Mouse (Mus musculus) liver, embryonic 14.5 days (tissue): ENCODE data around the gene Snx7. TPM values are rescaled to one million over a fixed set of nuclear protein-coding genes. Genes with fewer than 3 reads are reported as not detected.

ENCODE experiments used
- ATAC-seq: fragments of 200-750 bp; cut with Nextera tagmentation; 2 replicates; pipeline ENCODE4 v1.8.0; 2017; ENCODE audit warnings: moderate number of reproducible peaks, mild to moderate bottlenecking, moderate library complexity; ENCODE audit not compliant: insufficient read depth
- DNase-seq, 3 experiments: peaks; one replicate each; pipeline ENCODE4 v3.0.0-alpha.2; 2012 to 2013; ENCODE audit warnings: low read depth in 3 of 3, low spot score in 3 of 3
- H3K27ac ChIP-seq: fragments of 300-500 bp; sonication (generic); 2 replicates; pipeline ENCODE4 v1.5.1; 2014; ENCODE audit warnings: moderate library complexity, mild to moderate bottlenecking, control low read depth, inconsistent platforms
- H3K27me3 ChIP-seq: fragments of 300-500 bp; sonication (generic); 2 replicates; pipeline ENCODE4 v1.6.1; 2014; ENCODE audit warnings: mild to moderate bottlenecking, low read length, moderate library complexity; ENCODE audit not compliant: control insufficient read depth, insufficient read depth
- H3K36me3 ChIP-seq: fragments of 300-500 bp; sonication (generic); replicated peaks from 2 replicates; pipeline ENCODE4 v1.6.1; 2014; ENCODE audit warnings: low read depth; ENCODE audit not compliant: control insufficient read depth, insufficient read depth
- H3K4me1 ChIP-seq, 2 experiments: fragments of 200-500 bp in 1 of 2; fragments of 300-500 bp in 1 of 2; sonication (generic) in 1 of 2; replicated peaks; 2 replicates each; pipeline ENCODE4 v1.6.1; 2012 to 2014; ENCODE audit warnings: antibody characterized with exemption in 1 of 2, inconsistent platforms in 1 of 2, low read length in 1 of 2; ENCODE audit not compliant: control insufficient read depth in 2 of 2, insufficient read depth in 2 of 2
- H3K4me2 ChIP-seq: fragments of 300-500 bp; sonication (generic); 2 replicates; pipeline ENCODE4 v1.6.1; 2014; ENCODE audit warnings: low read depth, mild to moderate bottlenecking, control low read depth, moderate library complexity
- H3K4me3 ChIP-seq, 2 experiments: fragments of 200-500 bp in 1 of 2; fragments of 300-500 bp in 1 of 2; sonication (generic) in 1 of 2; 2 replicates each; pipeline ENCODE4 v1.5.1; 2012 to 2014; ENCODE audit warnings: low read depth in 2 of 2, low read length in 2 of 2, mild to moderate bottlenecking in 2 of 2, control low read depth in 1 of 2, inconsistent platforms in 1 of 2, moderate library complexity in 1 of 2; ENCODE audit not compliant: insufficient read depth in 1 of 2
- H3K9ac ChIP-seq: fragments of 300-500 bp; sonication (generic); replicated peaks from 2 replicates; pipeline ENCODE4 v1.6.1; 2014; ENCODE audit warnings: mild to moderate bottlenecking, control low read depth, moderate library complexity
- H3K9me3 ChIP-seq: fragments of 300-500 bp; sonication (generic); 2 replicates; pipeline ENCODE4 v1.6.1; 2016; ENCODE audit warnings: low read length, mixed read lengths; ENCODE audit not compliant: control insufficient read depth
- CTCF ChIP-seq: IDR thresholded peaks from 2 replicates; pipeline ENCODE4 v1.5.1; 2016; ENCODE audit warnings: antibody characterized with exemption, low read depth, control low read depth
- EP300 ChIP-seq: IDR thresholded peaks from 2 replicates; pipeline ENCODE4 v1.6.1; 2016; ENCODE audit warnings: antibody characterized with exemption, low read depth
- WGBS: fragments of 180-500 bp; shearing (Covaris S2); extraction: QIAGEN DNeasy Blood & Tissue Kit; methylation state at CpG from one replicate; pipeline ENCODE4 v1.1.7; 2014; ENCODE audit not compliant: insufficient replicate concordance; 5-methylcytosine and 5-hydroxymethylcytosine counted together
- polyA plus RNA-seq, 2 experiments: library from polyadenylated mRNA; depleted of rRNA in 1 of 2; stranded (reverse) in 1 of 2; unstranded in 1 of 2; fragments of >200 nt; fragmentation: Nextera tagmentation in 1 of 2; extraction: Ambion mirVana in 1 of 2; gene quantifications; 2 replicates each; pipeline versions ENCODE4 v1.2.1 to v1.2.3; 2012 to 2014

Snx7 gene
- polyA plus RNA-seq, 2 experiments = 6.1 to 11.9 TPM

- 0 out of 2 replicates have a peak, but pooled peaks have one; percentile 23 for ATAC-seq
- 57% methylated on average over 6 of the region's 6 CpGs for WGBS
- DNase-seq = peak in 1 of 3 experiments; percentile 9
These were observed 6.7 kb downstream of the Snx7 start for GRCm38 (mm10) chr3:117861977-117862434.

GRCm38 (mm10) chr3:117858996-117859395, 9.7 kb downstream of the Snx7 start:
- WGBS = 65% methylated on average over 3 of the region's 3 CpGs
- ATAC-seq (no peak), DNase-seq (no peak)
- H3K9me3 ChIP-seq = no peaks in the 10 kb centered on the region
- no peak overlapping the region for H3K9ac ChIP-seq
- H3K27me3 ChIP-seq = no peaks in the 10 kb centered on the region
- no peak overlapping the region for H3K4me2 ChIP-seq
- TF ChIP-seq CTCF (no peak), EP300 (no peak)
- no peak overlapping the region for H3K4me3 ChIP-seq
- peaks cover 0 to 3% of the 10 kb centered on the region in 2 experiments; a peak in 2 of 4 replicates for H3K4me1 ChIP-seq
- H3K27ac ChIP-seq = no peak overlapping the region
- H3K36me3 ChIP-seq = no peaks in the 10 kb centered on the region

More at GRCm38 (mm10) chr3:117861977-117862434, 6.7 kb downstream of the Snx7 start:
- Histone ChIP-seq H3K4me3 (no peak overlapping the region), H3K9ac (no peak overlapping the region), H3K36me3 (no peaks in the 10 kb centered on the region), H3K9me3 (no peaks in the 10 kb centered on the region), H3K27ac (no peak overlapping the region), H3K4me1 (peaks cover 0 to 3% of the 10 kb centered on the region in 2 experiments; a peak in 2 of 4 replicates), H3K27me3 (no peaks in the 10 kb centered on the region), H3K4me2 (no peak overlapping the region)
- TF ChIP-seq EP300 (no peak), CTCF (no peak)

GRCm38 (mm10) chr3:117853729-117854128, 15.0 kb downstream of the Snx7 start:
- DNase-seq (no peak), ATAC-seq (no peak)
- no peak for TF ChIP-seq EP300
- TF ChIP-seq CTCF = no peak
- Histone ChIP-seq H3K9ac (no peak overlapping the region), H3K9me3 (no peaks in the 10 kb centered on the region), H3K4me3 (no peak overlapping the region), H3K4me2 (no peak overlapping the region), H3K27me3 (no peaks in the 10 kb centered on the region), H3K27ac (no peak overlapping the region), H3K36me3 (no peaks in the 10 kb centered on the region), H3K4me1 (no peaks in the 10 kb centered on the region)
- WGBS = 56% methylated on average over 3 of the region's 3 CpGs

- 63% methylated on average over 3 of the region's 3 CpGs for WGBS
- TF ChIP-seq CTCF (no peak), EP300 (no peak)
- no peaks in the 10 kb centered on the region for H3K27me3 ChIP-seq
These were observed 16.7 kb downstream of the Snx7 start for GRCm38 (mm10) chr3:117852054-117852361.

GRCm38 (mm10) chr3:117851278-117852053, 17.3 kb downstream of the Snx7 start:
- Histone ChIP-seq H3K27me3 (no peaks in the 10 kb centered on the region), H3K4me1 (no peaks in the 10 kb centered on the region), H3K9ac (no peak overlapping the region), H3K27ac (no peak overlapping the region), H3K4me3 (no peak overlapping the region), H3K36me3 (no peaks in the 10 kb centered on the region), H3K4me2 (no peak overlapping the region), H3K9me3 (no peaks in the 10 kb centered on the region)
- TF ChIP-seq EP300 = no peak
- TF ChIP-seq CTCF = no peak
- no peak for DNase-seq
- ATAC-seq = no peak
- 77% methylated on average over 18 of the region's 18 CpGs for WGBS

More at GRCm38 (mm10) chr3:117852054-117852361, 16.7 kb downstream of the Snx7 start:
- Histone ChIP-seq H3K36me3 (no peaks in the 10 kb centered on the region), H3K4me3 (no peak overlapping the region), H3K9ac (no peak overlapping the region), H3K9me3 (no peaks in the 10 kb centered on the region), H3K4me2 (no peak overlapping the region), H3K4me1 (no peaks in the 10 kb centered on the region), H3K27ac (no peak overlapping the region)
- ATAC-seq (no peak), DNase-seq (no peak)
